Mouse (Mus musculus) ovary, adult 10 weeks (tissue): ENCODE data around the gene Tdp1. TPM values are rescaled to one million over a fixed set of nuclear protein-coding genes. Genes with fewer than 3 reads are reported as not detected.

Experiments
- polyA plus RNA-seq: library from polyadenylated mRNA; stranded (reverse); fragments of 350-450 nt; fragmentation: Illumina TruSeq; extraction: RNeasy Lipid Tissue Mini Kit (QIAGEN cat#74804); gene quantifications from one replicate; pipeline ENCODE4 v1.2.3, GENCODE M21; 2014

Tdp1 gene
- 4.7 TPM for polyA plus RNA-seq

GRCm38 (mm10) chr12:99884269-99885261 lies at the start of gene Tdp1, which contains the start of gene Efcab11:
TSS of gene Tdp1 (plus strand) at chr12:99884517.
TSS of gene Efcab11 (minus strand) at chr12:99884439.

DNA sequence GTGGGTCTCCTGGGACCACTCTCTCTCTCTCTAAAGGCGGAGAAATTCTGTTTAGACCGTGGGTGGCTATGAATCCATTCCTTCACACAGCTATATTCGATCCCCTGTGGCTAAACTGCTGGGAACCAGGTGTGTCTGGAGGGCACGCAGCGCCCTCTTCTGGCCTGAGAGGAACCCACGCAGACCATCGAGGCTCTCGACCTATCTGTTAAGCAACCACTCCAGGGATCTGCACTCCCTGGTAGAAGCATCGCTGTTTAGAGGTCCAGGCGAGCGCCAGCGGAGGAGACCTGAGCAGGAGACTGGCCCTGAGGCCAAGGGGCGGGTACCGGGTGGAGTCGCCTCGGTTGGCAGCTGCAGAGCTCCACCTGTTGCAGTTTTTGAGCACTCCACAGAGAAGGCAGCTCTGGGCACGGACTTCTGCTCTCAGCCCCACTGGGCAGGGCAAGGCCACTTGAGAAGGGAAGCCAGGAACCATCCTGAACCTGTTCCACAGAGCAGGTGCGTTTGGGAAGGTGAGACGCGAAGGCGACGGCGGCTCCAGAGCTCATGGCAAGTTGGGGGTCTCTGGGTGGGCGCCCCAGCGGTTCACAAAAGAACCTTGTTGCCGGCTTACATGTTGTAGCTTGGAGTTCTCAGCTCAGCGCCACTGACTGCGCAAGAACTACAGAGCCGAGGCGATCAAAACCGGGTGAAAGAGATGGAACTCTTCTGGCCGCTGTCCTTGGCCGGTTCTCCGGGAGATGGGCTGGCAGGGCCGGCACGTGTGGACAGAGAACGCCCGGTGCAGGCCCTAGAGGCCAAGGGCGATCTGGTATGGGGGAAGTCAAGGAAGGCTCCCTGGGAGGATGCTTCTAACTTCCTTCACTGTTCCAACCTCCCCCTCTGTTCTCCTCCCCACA lies 80.2 kb downstream of the Tdp1 start, which contains the start of gene Kcnk13:
Kcnk13 (plus strand) TSS at position 199 of the 902 bp plus-strand sequence.

Other genes with a start within 250 kb of the Tdp1 start
- 8.8 TPM for gene Efcab11, start 78 bp upstream of the Tdp1 start, polyA plus RNA-seq
- gene Kcnk13, start 80.0 kb downstream of the Tdp1 start, polyA plus RNA-seq: 1.7 TPM
- 305 TPM for gene Psmc1, start 225.6 kb downstream of the Tdp1 start, polyA plus RNA-seq